Mouse (Mus musculus): ENCODE results near the gene Ddx5. TPM values are rescaled to one million over a fixed set of nuclear protein-coding genes. Genes with fewer than 3 reads are reported as not detected.
A peak's percentile ranks its signal among the peaks of the same experiment; 100 is the strongest.
"Not testable (repeated sequence)": the region's sequence is repeated elsewhere in the genome, so short reads cannot be mapped to it uniquely, and the experiment has no call there.

The Ddx5 gene
- polyA plus RNA-seq, 1 experiment = 601 TPM

GRCm38 (mm10) chr11:106766611-106767162 lies 22.3 kb downstream of the Ddx5 start:
- no peak for DNase-seq (ENCODE audit: extremely low spot score in 1 of 2, low spot score in 1 of 2)

GRCm38 (mm10) chr11:106762800-106763185 lies 26.2 kb downstream of the Ddx5 start:
- DNase-seq (ENCODE audit: extremely low spot score in 1 of 2, low spot score in 1 of 2) = no peak

GRCm38 (mm10) chr11:106762139-106762799 lies 26.7 kb downstream of the Ddx5 start:
- no peak for DNase-seq (ENCODE audit: extremely low spot score in 1 of 2, low spot score in 1 of 2)

- no peak for DNase-seq (ENCODE audit: extremely low spot score in 1 of 2, low spot score in 1 of 2)
These were observed 28.5 kb downstream of the Ddx5 start for GRCm38 (mm10) chr11:106760511-106760910.

- no peak for DNase-seq (ENCODE audit: extremely low spot score in 1 of 2, low spot score in 1 of 2)
These were observed 30.0 kb downstream of the Ddx5 start for GRCm38 (mm10) chr11:106759028-106759427.

- no peak for DNase-seq (ENCODE audit: extremely low spot score in 1 of 2, low spot score in 1 of 2)
These were observed 33.4 kb downstream of the Ddx5 start for GRCm38 (mm10) chr11:106755583-106755982.

- no peak for DNase-seq (ENCODE audit: extremely low spot score in 1 of 2, low spot score in 1 of 2)
These were observed 35.7 kb downstream of the Ddx5 start for GRCm38 (mm10) chr11:106753314-106753713.

GRCm38 (mm10) chr11:106752103-106752502 lies 36.9 kb downstream of the Ddx5 start:
- DNase-seq (ENCODE audit: extremely low spot score in 1 of 2, low spot score in 1 of 2) = no peak

GRCm38 (mm10) chr11:106751039-106752018 lies 37.7 kb downstream of the Ddx5 start, which contains the start of gene Milr1:
Gene Milr1, plus strand, starts transcription at chr11:106751226.
- no peak for DNase-seq (ENCODE audit: extremely low spot score in 1 of 2, low spot score in 1 of 2)

- DNase-seq (ENCODE audit: extremely low spot score in 1 of 2, low spot score in 1 of 2) = no peak
These were observed 38.7 kb downstream of the Ddx5 start, which contains the start of gene Pecam1 for GRCm38 (mm10) chr11:106750121-106750751. Gene Pecam1, minus strand, starts transcription at chr11:106750628.

GRCm38 (mm10) chr11:106749557-106750120 lies 39.3 kb downstream of the Ddx5 start:
- DNase-seq (ENCODE audit: extremely low spot score in 1 of 2, low spot score in 1 of 2) = not testable (repeated sequence)

GRCm38 (mm10) chr11:106744949-106745348 lies 44.0 kb downstream of the Ddx5 start:
- no peak for DNase-seq (ENCODE audit: extremely low spot score in 1 of 2, low spot score in 1 of 2)

- DNase-seq (ENCODE audit: extremely low spot score in 1 of 2, low spot score in 1 of 2) = peak in 1 of 2 experiments; percentile 51
These were observed 46.6 kb downstream of the Ddx5 start for GRCm38 (mm10) chr11:106742388-106742841.

GRCm38 (mm10) chr11:106741826-106742225 lies 47.2 kb downstream of the Ddx5 start:
- DNase-seq (ENCODE audit: extremely low spot score in 1 of 2, low spot score in 1 of 2) = no peak

- DNase-seq (ENCODE audit: extremely low spot score in 1 of 2, low spot score in 1 of 2) = peak in 1 of 2 experiments; percentile 21
These were observed 47.8 kb downstream of the Ddx5 start for GRCm38 (mm10) chr11:106741232-106741631.

GRCm38 (mm10) chr11:106740724-106741123 lies 48.3 kb downstream of the Ddx5 start:
- not testable (repeated sequence) for DNase-seq (ENCODE audit: extremely low spot score in 1 of 2, low spot score in 1 of 2)

- DNase-seq (ENCODE audit: extremely low spot score in 1 of 2, low spot score in 1 of 2) = no peak
These were observed 49.9 kb downstream of the Ddx5 start for GRCm38 (mm10) chr11:106739116-106739515.

- peak; percentile 16 to 58 for DNase-seq (ENCODE audit: extremely low spot score in 1 of 2, low spot score in 1 of 2)
These were observed 51.8 kb downstream of the Ddx5 start for GRCm38 (mm10) chr11:106737178-106737621.

- DNase-seq (ENCODE audit: extremely low spot score in 1 of 2, low spot score in 1 of 2) = no peak
These were observed 52.4 kb downstream of the Ddx5 start for GRCm38 (mm10) chr11:106736614-106737013.

- no peak for DNase-seq (ENCODE audit: extremely low spot score in 1 of 2, low spot score in 1 of 2)
These were observed 58.3 kb downstream of the Ddx5 start for GRCm38 (mm10) chr11:106730714-106731113.
